Mouse (Mus musculus) induced T-regulatory cell, adult 2 months (primary cell): ENCODE results near the gene Adamts8.

Source experiments
- DNase-seq: peaks from one replicate; pipeline ENCODE4 v3.0.0-alpha.2; 2012; ENCODE audit warnings: low read depth

Adamts8 gene

GRCm38 (mm10) chr9:30942512-30943313 is at the start of gene Adamts8:
TSS of gene Adamts8 (plus strand) at chr9:30942562.
- no peak for DNase-seq

- DNase-seq, result no peak
Measured at GRCm38 (mm10) chr9:30895618-30896017, 46.7 kb upstream of the Adamts8 start.

DNA sequence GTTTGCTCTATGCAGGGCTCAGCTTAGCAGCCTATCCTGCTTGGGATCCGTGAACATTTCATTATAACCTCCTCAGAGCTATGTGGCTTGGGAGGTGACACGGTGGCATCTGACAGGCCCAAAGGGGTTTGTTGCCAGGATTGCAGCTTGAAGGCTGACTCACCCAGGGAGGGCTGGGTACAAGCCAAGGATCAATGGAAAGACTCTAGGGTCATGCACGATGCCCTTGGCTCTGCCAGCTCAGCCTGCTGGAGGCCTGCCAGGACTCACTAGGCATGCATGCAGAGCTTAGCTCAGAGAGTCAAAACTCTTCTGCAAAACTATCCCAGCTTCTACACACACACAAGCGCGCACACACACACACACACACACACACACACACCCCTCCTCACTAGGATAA is 45.6 kb upstream of the Adamts8 start:
- DNase-seq, result no peak

DNA sequence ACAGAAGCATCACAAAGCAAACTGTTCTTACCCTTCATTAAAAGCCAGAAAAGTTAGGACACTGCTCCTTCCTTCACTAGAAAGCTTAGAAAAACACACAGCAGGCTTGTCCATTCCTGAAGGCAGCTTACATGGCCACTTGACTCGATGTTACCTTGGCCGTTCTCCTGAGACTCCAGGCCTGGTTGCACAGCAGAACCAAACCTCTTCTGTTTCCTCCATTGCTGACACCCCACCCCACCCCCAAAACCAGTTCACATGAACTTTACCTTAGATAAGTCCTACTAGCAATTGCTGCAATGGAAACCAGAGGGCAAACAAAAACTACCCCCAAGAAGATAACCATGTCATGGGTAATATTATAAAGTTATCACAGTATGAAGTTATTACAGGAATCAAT is 45.2 kb upstream of the Adamts8 start:
- no peak for DNase-seq

GRCm38 (mm10) chr9:30902152-30902551 is 40.2 kb upstream of the Adamts8 start:
- DNase-seq, result no peak

DNA sequence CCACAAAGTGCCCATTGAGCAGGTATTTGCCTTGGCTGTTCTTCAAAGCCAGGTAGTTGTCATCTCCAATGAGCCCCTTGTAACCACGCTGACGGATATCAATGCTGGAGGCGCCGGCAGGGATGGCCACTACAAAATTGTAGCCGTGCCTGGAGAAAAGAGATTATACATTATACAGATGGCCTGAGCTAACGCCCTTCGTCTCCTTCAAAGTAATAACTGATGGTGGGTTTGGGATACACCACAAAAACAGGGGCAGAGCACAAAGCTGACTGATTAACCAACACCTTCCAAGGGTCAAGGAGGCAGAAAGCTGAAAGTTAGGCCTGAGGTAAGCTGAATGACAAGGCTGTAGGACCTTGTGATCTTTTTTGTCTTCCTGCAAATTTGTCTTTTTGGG is 39.7 kb upstream of the Adamts8 start:
- DNase-seq, result no peak

DNA sequence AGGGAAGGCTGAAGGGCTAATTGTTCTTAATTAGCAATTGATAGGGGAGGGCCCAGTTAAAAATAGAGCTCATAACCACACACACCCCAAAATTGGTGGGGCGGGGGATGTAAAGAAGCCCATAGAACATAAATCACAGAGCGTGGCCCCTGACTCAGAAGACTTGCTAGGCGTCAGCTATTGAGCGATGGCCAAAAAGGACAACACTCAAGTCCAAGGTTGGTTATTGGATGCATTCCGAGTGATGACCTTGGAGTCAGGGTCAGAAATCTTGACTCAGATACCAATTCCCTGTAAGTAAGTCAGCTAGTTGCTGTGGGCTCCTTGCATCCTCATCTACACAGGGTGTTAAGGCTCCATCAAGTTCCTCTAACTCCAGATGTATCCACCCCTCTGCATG is 39.1 kb upstream of the Adamts8 start:
- no peak for DNase-seq

DNA sequence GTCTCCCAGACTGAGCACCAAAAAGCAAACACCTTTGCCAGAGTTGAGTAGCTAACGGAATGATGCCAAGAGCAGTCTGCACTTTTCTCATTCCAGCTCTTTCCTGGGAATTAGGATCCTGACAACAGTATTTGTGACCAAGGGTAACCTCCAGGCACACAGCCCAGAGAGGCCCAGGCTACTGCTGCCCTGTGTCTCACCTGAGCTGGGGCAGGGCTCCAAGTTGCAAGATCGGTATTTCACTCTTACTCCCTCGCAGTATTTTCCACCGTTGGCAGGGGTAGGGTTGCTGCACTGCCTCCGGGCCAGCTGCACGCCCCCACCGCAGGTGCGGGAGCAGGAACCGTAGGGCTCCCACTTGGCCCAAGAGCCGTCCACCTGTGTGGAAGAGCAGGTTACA is 36.5 kb upstream of the Adamts8 start:
- no peak for DNase-seq

- DNase-seq, result no peak
Measured at GRCm38 (mm10) chr9:30906426-30906825, 35.9 kb upstream of the Adamts8 start.

DNA sequence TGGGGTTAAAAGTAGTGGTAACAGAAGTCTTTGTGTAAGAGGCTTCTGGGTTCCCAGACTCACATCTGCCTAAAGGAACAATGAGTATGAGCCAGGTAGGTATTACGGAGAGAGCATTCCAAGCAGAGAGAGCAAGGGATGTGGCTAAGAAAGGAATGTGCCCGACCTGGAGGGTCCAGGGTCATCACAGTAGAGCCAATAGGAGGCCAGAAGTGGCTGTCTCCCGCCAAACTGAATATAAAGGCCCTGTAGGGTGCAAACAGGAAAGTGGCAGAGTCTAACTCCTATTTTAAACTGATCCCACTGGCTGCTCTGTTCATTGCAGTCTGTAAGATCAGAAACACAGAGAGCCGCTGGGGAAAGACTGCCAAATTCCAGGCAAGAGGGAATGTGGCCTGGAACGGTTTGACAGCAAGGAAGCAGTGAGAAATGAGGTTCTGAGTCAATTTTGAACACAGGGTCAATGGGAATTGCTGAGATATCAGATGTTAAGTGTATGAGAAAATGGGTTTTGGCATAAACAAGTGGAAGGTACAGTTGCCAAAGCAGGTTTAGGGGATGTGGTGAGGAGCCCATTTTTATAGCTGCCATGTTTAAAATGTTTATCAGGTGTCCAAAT is 34.6 kb upstream of the Adamts8 start:
- no peak for DNase-seq

- no peak for DNase-seq
Measured at GRCm38 (mm10) chr9:30908296-30908690, 34.1 kb upstream of the Adamts8 start.

DNA sequence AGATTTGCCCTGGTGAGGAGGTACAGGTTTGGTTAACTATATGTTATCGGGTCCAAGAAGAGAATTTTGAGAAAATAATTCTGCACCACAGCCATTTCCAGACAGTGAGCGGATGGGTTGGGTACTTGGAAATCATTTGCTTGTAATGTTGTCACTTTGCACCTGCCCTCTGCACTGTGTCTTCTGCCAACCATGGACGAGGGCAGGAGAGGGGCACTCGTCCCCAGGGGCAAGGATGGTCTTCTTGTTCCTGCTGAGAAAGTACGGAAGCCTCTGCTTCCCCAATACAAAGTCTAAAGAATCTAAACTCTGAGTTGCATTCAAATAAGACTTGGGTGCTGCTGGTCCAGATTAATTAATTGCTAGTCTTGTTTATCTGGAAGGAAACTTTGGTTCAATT is 33.4 kb upstream of the Adamts8 start:
- no peak for DNase-seq

DNA sequence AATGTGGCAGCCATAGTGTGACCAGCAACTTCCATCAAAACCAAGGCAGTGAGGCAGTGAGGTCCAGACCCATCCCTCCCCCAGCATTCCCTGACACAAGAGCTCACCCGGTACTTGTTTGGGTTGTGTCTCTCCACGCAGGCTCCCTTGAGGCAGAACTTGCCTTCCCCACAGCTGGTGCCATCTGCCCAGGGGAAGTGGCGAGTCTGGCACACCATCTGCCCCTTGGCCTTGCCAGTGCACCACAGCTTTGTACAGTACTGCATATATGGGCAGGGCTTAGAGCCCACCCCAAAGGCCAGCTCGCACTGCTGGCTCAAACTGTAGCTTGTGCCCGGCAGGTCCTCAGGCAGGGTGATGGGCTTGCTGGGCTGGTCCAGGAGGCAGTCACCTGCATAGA is 31.9 kb upstream of the Adamts8 start:
- no peak for DNase-seq

DNA sequence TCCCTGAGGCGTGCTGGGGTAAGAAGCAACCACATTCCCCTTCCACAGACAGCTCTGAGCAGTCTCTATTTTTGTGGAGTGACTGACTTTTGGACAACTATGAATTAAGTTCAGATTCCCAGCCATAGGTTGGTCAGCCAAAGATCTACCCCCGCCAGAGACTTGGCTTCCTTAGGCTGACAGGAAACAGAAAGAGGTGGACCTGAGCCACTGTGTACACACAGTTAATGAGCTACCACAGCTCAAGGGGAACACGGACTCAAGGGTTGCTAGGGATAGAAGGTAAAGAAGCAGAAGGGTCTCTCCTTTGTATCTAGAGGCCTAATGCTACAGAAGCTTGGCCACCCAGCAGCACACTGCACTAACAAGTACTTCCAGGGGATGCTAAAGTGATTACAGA is 30.2 kb upstream of the Adamts8 start:
- DNase-seq, result no peak

DNA sequence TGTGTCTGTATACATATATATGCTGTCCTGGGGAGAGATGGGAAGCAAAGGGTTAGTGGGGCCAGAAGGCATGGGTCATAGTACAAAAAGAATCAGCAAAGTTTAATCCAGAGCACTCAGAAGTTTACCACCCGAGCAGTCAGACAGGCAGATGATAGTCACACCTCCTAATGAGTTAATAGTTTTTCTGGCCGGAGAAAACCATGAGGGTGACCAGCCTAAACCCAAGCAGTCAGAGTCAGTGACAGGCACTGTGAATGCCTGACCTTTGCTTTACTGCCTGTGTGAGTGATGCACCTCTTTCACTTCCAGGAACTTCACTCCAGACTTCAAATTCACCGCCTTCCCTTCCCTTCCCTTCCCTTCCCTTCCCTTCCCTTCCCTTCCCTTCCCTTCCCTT is 28.9 kb upstream of the Adamts8 start:
- DNase-seq, result no peak

DNA sequence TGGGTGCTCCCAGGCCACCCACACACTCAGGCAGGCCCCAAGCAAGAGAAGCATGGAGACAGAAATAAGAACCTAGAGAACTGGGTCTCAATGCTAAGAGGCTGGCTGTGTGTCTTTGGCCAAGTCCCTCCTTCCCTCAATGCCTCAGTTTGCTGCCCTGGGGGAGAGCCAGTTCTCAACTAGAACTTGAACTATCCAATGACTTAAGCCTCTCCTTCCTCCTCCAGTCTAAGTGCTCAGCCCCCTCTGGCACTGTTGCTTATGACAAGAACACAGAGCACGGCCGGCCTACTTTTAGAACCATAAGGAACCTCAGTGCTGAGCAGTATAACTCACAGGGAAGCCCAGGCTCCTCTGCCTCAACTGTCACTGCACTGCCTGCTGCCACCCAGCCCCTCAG is 28.1 kb upstream of the Adamts8 start:
- DNase-seq, result no peak

- DNase-seq, result no peak
Measured at GRCm38 (mm10) chr9:30916266-30916968, 25.9 kb upstream of the Adamts8 start.

GRCm38 (mm10) chr9:30918466-30919356 is 23.7 kb upstream of the Adamts8 start:
- no peak for DNase-seq

DNA sequence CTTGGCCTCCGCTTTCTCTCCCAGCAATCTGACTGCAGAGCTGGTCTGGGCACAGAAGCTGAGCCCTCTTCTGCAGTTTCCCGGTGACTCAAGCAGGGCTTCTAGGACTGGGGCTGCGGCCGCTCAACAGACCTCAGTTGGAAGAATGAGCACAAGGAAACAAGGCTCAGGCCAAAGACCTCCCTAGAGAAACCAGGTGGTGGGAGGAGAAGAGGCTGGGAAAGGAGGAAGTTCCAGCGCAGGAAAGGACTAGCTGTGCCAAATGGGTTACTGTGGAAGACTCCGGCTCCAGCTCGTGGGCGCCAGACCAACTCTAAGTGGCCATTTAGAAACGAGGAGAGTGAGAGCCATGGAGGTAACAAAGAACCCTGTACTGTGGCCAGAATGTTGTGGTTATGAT is 22.7 kb upstream of the Adamts8 start:
- DNase-seq, result no peak

- no peak for DNase-seq
Measured at GRCm38 (mm10) chr9:30920736-30921135, 21.6 kb upstream of the Adamts8 start.

DNA sequence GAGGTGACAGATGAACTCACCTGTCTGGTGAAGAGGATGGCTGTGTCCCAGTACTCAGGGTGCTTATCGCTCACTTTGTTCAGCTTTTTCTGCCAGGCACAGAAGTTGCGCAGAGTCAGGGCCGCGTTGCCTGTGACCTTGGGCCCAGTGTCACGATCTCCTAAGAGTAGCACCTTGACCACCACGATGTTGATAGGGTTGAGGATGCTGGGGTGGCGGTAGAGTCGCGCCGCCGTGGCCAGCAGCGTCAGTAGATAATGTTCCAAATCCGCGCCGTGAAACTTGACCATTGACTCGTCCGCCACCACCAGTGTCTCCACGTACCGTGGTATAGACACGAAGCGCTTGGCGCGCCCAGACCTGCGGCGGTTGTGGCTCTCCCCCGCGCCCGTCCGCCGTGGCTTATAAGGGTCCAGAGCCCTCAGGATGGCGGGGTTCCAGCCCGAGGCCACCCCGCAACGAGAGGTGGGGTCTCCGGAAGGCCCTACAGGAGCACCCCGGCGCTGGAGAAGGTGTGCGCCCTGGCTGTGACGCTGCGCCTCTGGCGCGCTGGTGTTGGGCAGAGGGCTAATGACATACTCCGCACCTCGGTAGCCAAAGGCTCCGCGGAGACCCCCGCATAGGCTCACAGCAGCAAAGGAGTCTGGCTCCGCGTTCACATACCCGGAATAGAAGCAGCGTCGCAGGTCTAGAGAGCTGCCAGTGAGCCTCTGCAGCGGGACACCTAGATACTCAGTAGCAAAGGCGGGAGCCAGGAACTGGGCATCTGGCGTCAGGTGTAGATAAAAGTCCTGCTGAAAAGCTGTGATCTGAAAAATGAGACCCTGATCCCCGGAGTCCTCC is 20.9 kb upstream of the Adamts8 start:
- no peak for DNase-seq
